Mouse (Mus musculus): ENCODE measurements at regions not wholly inside any gene's neighbourhood (a gene's known extent, or its start where the extent isn't known, plus 50 kb on each side); places are given as distances from the start of the nearest gene placed in this dataset.

DNA sequence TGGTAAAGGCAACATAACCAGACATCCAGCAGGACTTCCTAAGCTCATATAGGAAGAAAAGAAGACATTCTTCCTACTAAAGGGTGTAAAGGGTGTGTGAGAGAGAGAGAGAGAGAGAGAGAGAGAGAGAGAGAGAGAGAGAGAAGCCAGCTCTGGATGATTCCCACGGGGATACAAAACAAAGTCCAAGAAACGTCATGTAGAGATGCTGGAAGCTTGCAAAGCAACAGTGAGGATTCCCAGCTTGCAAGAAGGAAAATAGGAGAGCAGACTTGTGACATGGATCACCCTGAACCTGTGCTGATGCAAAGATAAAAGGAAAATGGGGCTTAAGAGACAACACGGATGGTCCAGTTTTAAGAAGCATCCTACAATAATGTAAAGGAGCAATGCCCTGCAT lies 456.6 kb downstream of the Pid1 start:
- Histone ChIP-seq H3K4me1 (ENCODE audit: control insufficient read depth, insufficient read depth, low read length) (no peaks in the 10 kb centered on the region), H3K4me3 (replicated peaks; ENCODE audit: low read length) (no peak overlapping the region), H3K27ac (replicated peaks; ENCODE audit: low read depth, low read length) (no peak overlapping the region), H3K9me3 (ENCODE audit: control insufficient read depth, low read length) (no peaks in the 10 kb centered on the region), H3K4me2 (replicated peaks; ENCODE audit: low read depth, low read length, severe bottlenecking) (no peak overlapping the region), H3K36me3 (ENCODE audit: control insufficient read depth, insufficient read depth, low read length) (no peaks in the 10 kb centered on the region), H3K27me3 (ENCODE audit: control insufficient read depth, insufficient read depth, low read length) (no peaks in the 10 kb centered on the region), H3K9ac (ENCODE audit: low read depth, low read length, severe bottlenecking) (no peak overlapping the region)
- WGBS = 61% methylated on average over 3 of the region's 3 CpGs
- ATAC-seq (ENCODE audit: low FRiP score, low read depth) = no peak
- TF ChIP-seq POLR2A (IDR thresholded peaks at IDR 0.05; ENCODE audit: borderline replicate concordance, extremely low read depth, insufficient read depth, insufficient read length) = no peak
- no peak for DNase-seq (ENCODE audit: low spot score)

DNA sequence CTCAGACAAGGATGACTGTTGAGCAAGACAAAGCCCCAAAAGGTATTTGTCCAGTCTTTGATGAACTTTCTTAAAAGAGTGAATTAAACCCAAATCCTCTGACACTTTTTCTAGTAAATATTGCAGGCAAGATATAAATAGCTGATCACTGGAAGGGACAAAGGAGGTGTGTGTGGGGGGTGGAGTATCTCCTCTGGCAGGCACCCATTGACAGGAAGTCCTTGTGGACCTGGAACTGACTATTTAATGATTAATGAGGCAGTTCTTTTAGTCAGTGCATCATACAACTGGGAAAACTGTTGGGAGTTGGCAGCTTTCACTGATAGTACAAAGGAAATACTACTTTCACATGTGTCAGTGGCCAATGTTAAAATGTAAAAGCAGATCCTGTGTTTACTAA lies 457.1 kb downstream of the Pid1 start:
- H3K36me3 ChIP-seq (ENCODE audit: control insufficient read depth, insufficient read depth, low read length) = no peaks in the 10 kb centered on the region
- DNase-seq (ENCODE audit: low spot score) (no peak), ATAC-seq (ENCODE audit: low FRiP score, low read depth) (no peak)
- no peak overlapping the region for H3K4me2 ChIP-seq (replicated peaks; ENCODE audit: low read depth, low read length, severe bottlenecking)
- H3K27me3 ChIP-seq (ENCODE audit: control insufficient read depth, insufficient read depth, low read length) = no peaks in the 10 kb centered on the region
- no peaks in the 10 kb centered on the region for H3K9me3 ChIP-seq (ENCODE audit: control insufficient read depth, low read length)
- H3K4me3 ChIP-seq (replicated peaks; ENCODE audit: low read length) = no peak overlapping the region
- no peaks in the 10 kb centered on the region for H3K4me1 ChIP-seq (ENCODE audit: control insufficient read depth, insufficient read depth, low read length)
- TF ChIP-seq POLR2A (IDR thresholded peaks at IDR 0.05; ENCODE audit: borderline replicate concordance, extremely low read depth, insufficient read depth, insufficient read length) = no peak
- H3K27ac ChIP-seq (replicated peaks; ENCODE audit: low read depth, low read length) = no peak overlapping the region
- no peak overlapping the region for H3K9ac ChIP-seq (ENCODE audit: low read depth, low read length, severe bottlenecking)

DNA sequence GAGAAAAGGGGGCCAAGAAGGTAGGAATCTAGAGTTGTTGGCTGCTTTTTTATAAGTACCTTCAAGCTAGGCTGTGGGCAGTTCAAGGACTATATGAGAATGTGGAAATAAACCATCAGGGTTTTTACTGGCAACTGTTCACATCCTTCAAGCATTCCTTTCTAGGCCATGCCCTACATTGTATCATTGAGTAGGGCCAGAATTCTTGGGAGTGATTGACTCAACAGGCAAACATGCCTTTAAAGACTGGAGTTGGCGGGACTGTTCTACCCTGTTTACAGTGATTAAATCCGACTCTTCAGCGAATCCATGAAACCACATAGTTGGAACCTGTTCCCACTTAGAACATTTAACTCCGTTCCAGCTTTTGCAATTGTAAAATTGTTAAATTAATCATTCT lies 463.8 kb downstream of the Pid1 start:
- Histone ChIP-seq H3K27ac (replicated peaks; ENCODE audit: low read depth, low read length) (no peak overlapping the region), H3K4me2 (replicated peaks; ENCODE audit: low read depth, low read length, severe bottlenecking) (no peak overlapping the region), H3K9ac (ENCODE audit: low read depth, low read length, severe bottlenecking) (no peak overlapping the region), H3K4me1 (ENCODE audit: control insufficient read depth, insufficient read depth, low read length) (peaks cover 7% of the 10 kb centered on the region; the same call in 1 of the 2 replicates), H3K36me3 (ENCODE audit: control insufficient read depth, insufficient read depth, low read length) (no peaks in the 10 kb centered on the region), H3K27me3 (ENCODE audit: control insufficient read depth, insufficient read depth, low read length) (no peaks in the 10 kb centered on the region), H3K4me3 (replicated peaks; ENCODE audit: low read length) (no peak overlapping the region), H3K9me3 (ENCODE audit: control insufficient read depth, low read length) (no peaks in the 10 kb centered on the region)
- ATAC-seq (ENCODE audit: low FRiP score, low read depth) = no peak
- 81% methylated on average over 4 of the region's 4 CpGs for WGBS
- TF ChIP-seq POLR2A (IDR thresholded peaks at IDR 0.05; ENCODE audit: borderline replicate concordance, extremely low read depth, insufficient read depth, insufficient read length) = no peak
- no peak for DNase-seq (ENCODE audit: low spot score)

DNA sequence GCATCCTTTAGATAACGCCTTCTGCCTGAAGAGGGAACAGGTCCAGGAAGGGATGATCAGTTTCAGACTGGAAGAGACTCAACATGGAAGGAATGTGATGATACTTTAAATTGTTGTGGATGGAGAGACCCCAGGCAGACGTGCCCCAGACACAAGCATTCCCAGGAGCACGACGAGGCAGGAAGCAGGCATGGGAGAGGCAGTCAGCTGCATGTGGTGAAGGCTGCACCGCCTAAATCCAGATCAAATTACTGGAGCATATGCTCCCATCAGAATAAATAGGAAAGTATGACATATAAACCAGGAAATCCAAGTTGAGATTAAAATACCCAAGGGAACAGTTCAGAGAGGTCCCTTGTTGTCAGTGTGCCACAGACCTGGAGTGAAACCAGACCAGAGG lies 467.3 kb downstream of the Pid1 start:
- 10% methylated on average over 5 of the region's 5 CpGs for WGBS
- ATAC-seq (ENCODE audit: low FRiP score, low read depth) (peak; percentile 65), DNase-seq (ENCODE audit: low spot score) (peak; percentile 9)
- H3K27me3 ChIP-seq (ENCODE audit: control insufficient read depth, insufficient read depth, low read length) = no peaks in the 10 kb centered on the region
- no peak overlapping the region for H3K4me3 ChIP-seq (replicated peaks; ENCODE audit: low read length)
- no peaks in the 10 kb centered on the region for H3K9me3 ChIP-seq (ENCODE audit: control insufficient read depth, low read length)
- peaks cover 7% of the 10 kb centered on the region; the same call in 1 of the 2 replicates for H3K4me1 ChIP-seq (ENCODE audit: control insufficient read depth, insufficient read depth, low read length)
- H3K4me2 ChIP-seq (replicated peaks; ENCODE audit: low read depth, low read length, severe bottlenecking) = no peak overlapping the region
- H3K27ac ChIP-seq (replicated peaks; ENCODE audit: low read depth, low read length) = no peak overlapping the region
- H3K9ac ChIP-seq (ENCODE audit: low read depth, low read length, severe bottlenecking) = no peak overlapping the region
- no peak for TF ChIP-seq POLR2A (IDR thresholded peaks at IDR 0.05; ENCODE audit: borderline replicate concordance, extremely low read depth, insufficient read depth, insufficient read length)
- H3K36me3 ChIP-seq (ENCODE audit: control insufficient read depth, insufficient read depth, low read length) = no peaks in the 10 kb centered on the region

DNA sequence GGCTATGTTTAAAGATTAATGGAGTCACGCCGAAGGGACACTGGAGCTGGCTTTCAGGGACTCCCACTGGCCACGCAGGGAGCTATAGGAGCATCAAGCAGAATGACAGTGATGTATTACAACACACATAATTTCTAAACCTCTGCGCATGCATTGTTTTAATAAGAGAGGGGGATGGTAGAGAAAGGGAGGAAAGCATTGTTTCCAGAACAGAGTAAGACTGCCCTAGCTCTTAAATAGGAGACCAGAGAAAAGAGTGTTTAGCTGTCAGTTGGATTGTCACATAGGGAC lies 471.1 kb upstream of the Sphkap start:
- Histone ChIP-seq H3K4me1 (ENCODE audit: control insufficient read depth, insufficient read depth, low read length) (no peaks in the 10 kb centered on the region), H3K4me3 (replicated peaks; ENCODE audit: low read length) (no peak overlapping the region), H3K9me3 (ENCODE audit: control insufficient read depth, low read length) (no peaks in the 10 kb centered on the region), H3K27ac (replicated peaks; ENCODE audit: low read depth, low read length) (no peak overlapping the region), H3K4me2 (replicated peaks; ENCODE audit: low read depth, low read length, severe bottlenecking) (no peak overlapping the region), H3K36me3 (ENCODE audit: control insufficient read depth, insufficient read depth, low read length) (no peaks in the 10 kb centered on the region), H3K27me3 (ENCODE audit: control insufficient read depth, insufficient read depth, low read length) (no peaks in the 10 kb centered on the region), H3K9ac (ENCODE audit: low read depth, low read length, severe bottlenecking) (no peak overlapping the region)
- TF ChIP-seq POLR2A (IDR thresholded peaks at IDR 0.05; ENCODE audit: borderline replicate concordance, extremely low read depth, insufficient read depth, insufficient read length) = no peak
- 77% methylated on average over 4 of the region's 4 CpGs for WGBS
- ATAC-seq (ENCODE audit: low FRiP score, low read depth) (no peak), DNase-seq (ENCODE audit: low spot score) (no peak)
